Mouse (Mus musculus): ENCODE results near the gene Zfpm1.

Zfpm1 gene

GRCm38 (mm10) chr8:122330446-122331133 is 48.6 kb downstream of the Zfpm1 start:
- no peak for DNase-seq

DNA sequence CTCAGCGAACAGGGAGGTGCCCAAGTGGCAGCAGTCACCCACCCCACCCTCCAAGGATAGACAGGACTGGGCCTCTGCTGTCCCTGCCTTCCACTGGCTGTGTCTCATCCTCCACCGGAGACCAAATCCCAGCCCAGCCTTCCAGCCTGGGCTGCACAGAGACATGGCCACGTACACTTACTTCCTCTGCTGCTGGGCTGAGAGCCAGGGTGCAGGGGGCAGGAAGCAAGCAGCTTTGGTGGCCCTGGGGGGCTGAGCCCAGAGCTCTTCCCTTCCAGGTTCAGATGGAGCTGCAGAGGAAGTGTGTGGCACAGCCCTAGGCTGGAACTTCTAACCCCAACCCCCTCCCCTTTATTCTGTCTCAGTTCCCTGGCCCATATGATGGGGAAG is 49.2 kb downstream of the Zfpm1 start:
- no peak for DNase-seq

DNA sequence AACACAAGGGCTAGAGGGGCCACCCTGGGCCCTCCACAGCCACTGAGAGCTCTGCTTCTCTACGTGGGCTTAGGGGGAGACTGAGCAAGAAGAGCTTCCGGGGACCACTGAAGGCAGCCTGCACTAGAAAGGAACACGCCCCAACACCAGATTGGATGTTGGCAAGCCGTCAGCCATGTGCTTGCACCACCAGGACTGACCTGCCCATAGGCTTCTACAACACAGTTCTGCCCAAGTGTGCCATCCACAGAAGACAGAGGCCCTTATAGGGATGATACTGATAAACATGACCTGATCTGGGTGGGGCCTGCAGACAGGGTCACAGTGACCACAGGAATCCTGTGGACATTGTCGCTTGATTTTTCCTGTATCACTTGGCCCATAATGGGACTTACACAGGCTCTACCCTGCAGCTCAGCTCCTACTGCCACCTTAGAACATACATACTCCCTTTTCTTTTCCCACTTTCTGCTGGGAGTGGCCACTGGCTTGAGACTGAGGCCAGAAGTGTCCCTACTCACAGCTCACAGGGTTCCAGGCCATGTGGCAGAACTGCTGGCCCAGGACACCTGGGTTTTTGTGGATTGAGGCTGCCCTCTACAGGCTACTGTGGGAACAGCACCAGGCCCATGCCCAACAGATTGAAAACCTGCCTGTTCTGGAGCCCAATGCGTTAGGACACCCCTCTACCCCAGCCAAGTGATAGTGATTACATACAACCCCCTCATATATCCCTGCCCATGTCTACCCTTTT is 51.0 kb downstream of the Zfpm1 start:
- DNase-seq, result peak; percentile 83

GRCm38 (mm10) chr8:122333531-122333930 is 51.6 kb downstream of the Zfpm1 start:
- no peak for DNase-seq

DNA sequence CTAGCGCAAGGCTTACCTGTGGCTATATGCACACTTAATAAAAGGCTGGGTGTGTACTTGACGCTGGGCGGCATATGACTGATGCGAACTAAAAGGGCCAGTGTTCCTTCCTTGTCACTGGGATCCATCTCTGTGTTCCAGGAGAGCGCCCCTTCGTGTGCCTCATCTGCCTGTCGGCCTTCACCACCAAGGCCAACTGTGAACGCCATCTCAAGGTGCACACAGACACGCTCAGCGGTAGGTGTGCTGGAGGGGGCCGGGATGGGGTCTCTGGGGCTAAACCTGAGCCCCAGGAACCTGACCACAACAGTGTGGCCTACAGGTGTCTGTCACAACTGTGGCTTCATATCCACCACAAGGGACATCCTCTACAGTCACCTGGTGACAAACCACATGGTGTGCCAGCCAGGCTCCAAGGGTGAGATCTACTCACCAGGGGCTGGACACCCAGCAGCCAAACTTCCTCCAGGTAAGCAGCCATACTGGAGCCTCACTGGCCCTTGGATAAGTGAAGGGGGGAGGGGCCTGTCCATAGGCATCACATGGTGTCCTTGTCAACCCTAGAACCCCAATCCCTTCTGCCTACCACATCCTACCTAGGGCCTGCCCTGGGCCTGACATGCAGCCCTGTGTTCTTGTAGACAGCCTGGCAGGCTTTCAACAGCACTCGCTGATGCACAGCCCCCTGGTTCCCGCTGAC is 53.0 kb downstream of the Zfpm1 start:
- DNase-seq, result no peak

DNA sequence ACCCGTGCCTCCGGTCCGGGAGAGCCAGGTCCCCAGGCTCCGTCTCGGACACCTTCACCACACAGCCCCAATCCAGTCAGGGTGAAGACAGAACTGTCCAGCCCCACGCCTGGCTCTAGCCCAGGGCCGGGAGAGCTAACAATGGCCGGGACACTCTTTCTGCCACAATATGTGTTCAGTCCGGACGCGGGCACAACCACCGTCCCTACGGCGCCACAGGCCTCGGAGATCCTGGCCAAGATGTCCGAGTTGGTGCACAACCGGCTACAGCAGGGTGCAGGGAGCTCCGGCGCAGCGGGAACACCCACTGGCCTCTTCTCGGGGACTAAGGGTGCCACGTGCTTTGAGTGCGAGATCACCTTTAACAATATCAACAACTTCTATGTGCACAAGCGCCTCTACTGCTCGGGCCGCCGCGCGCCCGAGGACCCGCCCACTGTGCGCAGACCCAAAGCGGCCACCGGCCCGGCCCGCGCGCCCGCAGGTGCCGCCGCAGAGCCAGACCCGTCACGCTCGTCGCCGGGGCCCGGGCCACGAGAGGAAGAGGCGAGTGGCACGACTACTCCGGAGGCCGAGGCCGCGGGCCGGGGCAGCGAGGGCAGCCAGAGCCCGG is 53.8 kb downstream of the Zfpm1 start:
- peak; percentile 33 for DNase-seq

DNA sequence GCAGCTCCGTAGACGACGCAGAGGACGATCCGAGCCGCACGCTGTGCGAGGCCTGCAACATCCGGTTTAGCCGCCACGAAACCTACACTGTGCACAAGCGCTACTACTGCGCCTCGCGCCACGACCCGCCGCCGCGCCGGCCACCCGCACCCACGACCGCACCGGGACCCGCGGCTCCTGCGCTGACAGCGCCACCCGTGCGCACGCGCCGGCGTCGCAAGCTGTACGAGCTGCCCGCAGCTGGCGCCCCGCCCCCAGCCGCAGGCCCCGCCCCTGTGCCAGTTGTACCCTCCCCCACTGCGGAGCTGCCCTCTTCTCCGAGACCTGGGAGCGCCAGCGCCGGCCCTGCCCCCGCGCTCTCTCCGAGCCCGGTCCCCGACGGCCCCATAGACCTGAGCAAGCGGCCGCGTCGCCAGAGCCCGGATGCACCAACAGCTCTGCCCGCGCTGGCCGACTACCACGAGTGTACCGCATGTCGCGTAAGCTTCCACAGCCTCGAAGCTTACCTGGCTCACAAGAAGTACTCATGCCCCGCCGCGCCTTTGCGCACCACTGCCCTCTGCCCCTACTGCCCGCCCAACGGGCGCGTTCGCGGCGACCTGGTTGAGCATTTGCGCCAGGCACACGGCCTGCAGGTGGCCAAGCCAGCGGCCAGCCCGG is 54.4 kb downstream of the Zfpm1 start:
- peak; percentile 68 for DNase-seq

- no peak for DNase-seq
Measured at GRCm38 (mm10) chr8:122338852-122339251, 56.9 kb downstream of the Zfpm1 start.

- no peak for DNase-seq
Measured at GRCm38 (mm10) chr8:122340761-122341160, 58.8 kb downstream of the Zfpm1 start.

GRCm38 (mm10) chr8:122341790-122342189 is 59.8 kb downstream of the Zfpm1 start:
- DNase-seq, result no peak

- DNase-seq, result no peak
Measured at GRCm38 (mm10) chr8:122342362-122342761, 60.4 kb downstream of the Zfpm1 start.

- DNase-seq, result no peak
Measured at GRCm38 (mm10) chr8:122342806-122343209, 60.9 kb downstream of the Zfpm1 start.

- DNase-seq, result no peak
Measured at GRCm38 (mm10) chr8:122343341-122343740, 61.4 kb downstream of the Zfpm1 start.

DNA sequence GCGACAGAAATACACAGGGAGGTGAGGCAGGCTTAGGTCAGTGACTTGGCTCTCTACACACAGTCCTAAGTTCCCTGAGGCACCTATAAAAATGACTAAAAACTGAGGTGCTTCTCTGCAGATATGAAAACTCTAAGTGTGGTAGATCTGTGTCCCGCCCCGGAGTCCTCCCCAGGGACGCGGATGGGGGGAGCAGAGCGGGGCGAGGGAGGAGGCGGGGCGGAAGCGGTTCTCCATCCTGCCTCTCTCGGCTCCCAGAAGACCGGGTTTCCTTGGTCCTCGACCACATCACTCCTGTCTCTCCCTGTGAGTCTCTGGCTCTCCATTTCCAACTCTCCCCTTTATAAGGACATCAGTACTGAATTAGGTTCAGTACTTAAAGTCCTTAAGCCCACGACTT is 61.8 kb downstream of the Zfpm1 start:
- DNase-seq, result no peak

DNA sequence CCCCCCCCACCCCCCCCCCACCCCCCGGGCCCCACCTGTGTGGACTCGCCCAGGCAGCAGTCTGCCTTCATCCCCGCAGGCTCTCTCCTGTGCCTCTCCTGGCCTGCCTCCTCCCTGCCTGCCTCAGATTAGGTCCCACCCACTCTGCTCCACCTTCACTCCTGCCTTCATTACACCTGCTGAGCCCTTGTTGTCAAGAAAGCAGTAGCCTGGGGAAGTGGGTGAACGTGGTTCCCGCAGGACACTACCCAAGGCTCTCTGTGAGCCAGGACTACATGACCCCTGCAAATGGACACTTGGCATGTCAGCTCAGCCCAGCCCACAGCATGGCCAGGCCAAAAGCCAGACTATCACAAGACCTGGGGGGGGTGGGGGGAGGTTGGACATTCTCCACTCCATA is 62.3 kb downstream of the Zfpm1 start:
- DNase-seq, result no peak

DNA sequence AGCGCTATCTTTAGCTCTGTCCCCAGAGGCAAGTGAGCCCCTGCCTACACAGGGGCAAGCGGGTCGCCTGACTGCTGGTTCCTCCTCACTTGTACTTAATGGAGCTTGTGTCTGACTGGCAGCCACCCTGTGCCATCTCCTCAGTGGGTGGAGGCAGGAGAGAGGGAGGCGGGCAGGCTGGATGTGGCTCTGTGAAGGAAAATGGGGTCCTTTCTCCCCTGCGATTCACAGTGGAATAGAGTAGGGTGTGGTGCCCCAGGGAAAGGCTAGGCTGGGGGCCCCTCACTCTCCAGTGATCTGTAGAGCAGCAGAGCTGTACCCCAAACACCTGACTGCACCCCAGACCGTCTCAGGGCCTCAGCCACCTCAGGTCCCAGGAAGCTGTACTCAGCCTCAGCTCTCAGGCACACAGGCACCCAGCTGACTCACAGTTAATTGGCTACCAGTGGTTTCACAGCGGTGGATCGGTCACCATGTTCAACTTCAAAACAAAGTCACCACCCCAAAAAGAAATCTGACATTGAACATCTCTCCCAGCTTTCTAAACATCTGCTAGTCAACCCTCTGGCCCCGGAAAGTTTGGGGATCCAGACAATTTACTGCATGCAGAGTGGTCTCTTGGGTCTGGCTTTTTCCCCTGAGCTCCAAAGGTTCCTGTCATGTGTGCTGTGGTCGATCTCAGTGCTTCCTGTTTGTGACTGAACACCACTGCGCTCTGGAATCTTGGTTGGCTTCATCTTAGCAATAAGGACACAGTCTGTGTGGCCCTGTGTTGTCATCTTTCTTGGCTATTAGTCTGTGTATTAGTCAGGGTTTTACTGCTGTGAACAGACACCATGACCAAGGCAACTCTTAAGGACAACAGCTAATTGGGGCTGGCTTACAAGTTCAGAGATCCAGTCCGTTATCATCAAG is 63.5 kb downstream of the Zfpm1 start:
- no peak for DNase-seq

DNA sequence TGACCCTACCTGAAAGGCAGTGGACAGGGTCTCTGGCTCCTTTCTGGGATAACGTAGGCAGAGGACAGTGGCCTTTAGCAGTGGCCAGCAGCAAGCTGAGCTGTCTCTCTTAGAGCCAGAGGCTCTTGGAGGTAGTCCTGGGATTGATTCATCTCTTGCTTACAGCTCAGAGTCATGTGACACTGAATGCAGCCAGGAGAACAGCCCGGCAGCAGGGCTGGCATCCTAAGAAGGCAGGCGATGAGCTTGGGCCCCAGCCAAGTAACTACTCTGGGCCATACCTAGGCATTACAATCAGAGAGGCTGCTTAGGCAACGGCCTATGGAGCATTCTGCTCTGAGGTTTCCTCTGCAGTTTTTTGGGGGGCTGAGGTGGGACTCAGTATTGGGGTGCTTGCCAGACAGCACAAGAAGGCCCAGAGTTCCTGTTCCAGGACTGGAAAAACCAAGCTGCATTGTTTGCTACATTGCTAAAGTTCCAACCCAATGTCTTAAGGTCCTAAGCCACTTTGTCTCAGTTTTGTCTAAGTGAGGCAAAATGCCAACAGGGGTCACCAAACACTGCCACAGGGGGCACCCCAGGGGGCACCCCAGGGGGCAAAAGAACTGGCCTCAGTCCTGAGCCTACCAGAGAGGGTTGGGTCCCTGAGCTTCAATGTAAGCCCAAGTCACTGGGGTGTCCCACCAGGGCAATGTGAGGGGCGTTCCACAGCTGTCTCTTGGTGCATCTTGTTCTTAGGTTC is 66.0 kb downstream of the Zfpm1 start:
- DNase-seq, result peak; percentile 59

- DNase-seq, result no peak
Measured at GRCm38 (mm10) chr8:122349357-122350297, 67.7 kb downstream of the Zfpm1 start.

DNA sequence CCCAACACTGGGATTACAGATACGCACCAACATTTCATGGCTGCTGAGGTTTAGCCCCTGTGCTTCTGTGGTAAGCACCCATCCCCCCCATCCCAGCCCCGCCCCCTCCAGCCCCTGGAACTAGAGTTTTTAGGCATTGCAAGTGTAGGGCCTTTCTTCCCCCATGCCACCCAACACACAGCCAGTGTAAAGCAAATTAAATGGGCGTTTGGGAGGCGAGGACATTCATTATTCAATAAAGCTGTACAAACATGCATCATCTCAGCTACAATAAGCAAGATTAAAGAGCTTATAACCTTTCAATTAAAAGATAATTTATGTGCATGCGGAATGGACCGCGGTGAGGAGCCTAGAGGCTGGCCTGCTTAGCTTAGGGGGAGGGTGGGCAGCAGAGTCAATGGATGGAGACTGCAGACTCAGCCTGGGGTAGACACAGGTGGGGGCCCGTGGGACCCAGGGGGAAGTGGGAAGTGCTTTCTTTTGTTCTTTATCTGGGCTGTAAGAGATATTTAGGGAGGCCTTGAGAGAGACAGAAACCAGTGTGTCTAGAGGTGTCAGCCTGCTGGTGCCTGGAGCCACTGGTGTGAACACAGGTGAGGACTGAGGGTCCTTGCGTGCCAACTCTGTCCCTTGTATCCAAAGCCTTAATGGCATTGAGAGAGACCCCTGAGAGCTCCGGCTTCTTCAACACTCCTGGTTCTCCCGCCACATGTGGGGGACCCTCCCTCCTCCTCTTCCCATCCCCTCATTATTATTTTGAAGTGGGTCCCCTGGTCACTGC is 68.6 kb downstream of the Zfpm1 start:
- DNase-seq, result no peak

Measured in right cerebral cortex, postnatal 4 days (tissue).